Mouse (Mus musculus): ENCODE results near the gene Hspg2. TPM values are rescaled to one million over a fixed set of nuclear protein-coding genes. Genes with fewer than 3 reads are reported as not detected.

Hspg2 gene
- total RNA-seq, 2 experiments from 2014 or later = 105 to 107 TPM

DNA sequence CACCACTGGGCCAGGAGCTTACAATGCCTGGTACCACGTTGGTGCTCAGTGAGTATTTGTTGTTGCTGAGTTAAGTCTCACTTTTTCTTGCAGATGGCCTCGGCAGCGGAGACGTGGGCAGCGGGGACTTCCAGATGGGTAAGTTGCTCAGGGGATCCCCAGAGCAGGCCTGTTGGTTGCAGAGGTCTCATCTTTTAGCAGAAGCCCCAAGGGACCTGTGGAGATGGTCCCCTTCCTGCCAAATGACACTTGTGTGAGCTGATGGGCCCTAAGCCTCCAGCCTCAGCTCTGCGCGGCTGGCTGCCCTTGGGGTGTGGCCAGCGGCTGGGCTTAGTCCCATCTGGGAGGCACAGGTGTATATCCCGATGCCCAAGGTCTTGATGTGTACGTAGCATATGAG lies 33.6 kb downstream of the Hspg2 start:
- no peak for DNase-seq

DNA sequence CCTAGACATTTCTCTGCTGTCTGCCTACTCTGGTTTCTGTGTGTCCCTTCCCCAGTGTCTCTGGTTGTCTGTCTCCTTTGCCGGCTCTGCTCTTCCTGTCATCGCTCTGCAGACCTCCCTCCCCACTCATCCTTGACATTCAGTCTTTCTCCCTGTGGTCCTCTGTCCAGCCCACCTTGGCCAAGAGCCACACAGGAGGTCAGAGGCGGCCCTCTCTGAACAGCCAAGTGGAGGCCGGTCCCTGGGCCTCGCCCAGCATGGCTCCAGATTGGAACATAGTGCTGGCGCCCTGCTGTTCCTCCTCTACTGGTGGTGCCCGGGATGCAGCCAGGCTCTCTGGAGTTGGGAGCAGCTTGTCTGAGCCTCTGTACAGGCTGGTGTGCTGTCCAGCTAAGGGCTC lies 34.2 kb downstream of the Hspg2 start:
- DNase-seq = no peak

DNA sequence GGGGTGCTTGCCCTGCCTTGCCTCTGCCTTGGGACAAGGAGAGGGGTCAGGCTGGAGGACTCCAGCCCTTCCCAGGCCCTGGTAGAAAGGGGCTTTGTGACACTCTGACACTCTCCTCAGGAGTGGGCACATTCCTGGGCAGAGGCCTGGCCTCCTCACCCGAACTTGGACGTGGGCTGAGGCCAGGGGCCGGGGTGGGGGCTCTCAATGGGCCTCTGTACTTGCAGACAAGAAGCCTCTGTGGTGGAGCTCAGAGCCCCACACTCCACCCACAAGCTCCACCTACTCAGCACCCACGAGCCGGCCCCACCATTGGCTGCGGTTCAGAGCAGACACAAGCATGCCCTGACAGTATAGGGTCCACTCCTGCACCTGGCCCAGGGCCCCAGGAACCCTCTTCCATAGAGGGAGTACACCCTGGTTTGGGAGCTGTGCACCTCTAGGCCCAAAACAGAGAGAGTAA lies 35.0 kb downstream of the Hspg2 start:
- no peak for DNase-seq

DNA sequence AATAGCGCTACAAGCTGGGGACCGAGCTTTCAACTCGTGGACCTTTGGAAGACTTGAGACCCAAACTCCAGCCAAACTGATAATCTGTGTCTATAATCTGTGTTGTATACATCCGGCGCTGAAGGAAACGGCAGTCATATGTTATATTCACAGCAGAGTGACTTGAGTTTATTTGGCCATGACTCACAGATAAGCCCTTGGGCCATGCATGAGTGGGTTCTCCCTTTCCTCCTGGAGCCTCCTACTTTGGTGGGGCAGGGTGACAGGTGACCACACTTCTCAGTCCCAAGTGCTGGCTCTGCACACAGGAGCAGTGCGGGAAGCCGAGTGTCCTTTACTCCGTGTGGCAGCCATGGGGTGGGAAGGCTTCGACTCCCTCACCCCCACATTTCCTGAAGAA lies 38.1 kb downstream of the Hspg2 start:
- DNase-seq = no peak

DNA sequence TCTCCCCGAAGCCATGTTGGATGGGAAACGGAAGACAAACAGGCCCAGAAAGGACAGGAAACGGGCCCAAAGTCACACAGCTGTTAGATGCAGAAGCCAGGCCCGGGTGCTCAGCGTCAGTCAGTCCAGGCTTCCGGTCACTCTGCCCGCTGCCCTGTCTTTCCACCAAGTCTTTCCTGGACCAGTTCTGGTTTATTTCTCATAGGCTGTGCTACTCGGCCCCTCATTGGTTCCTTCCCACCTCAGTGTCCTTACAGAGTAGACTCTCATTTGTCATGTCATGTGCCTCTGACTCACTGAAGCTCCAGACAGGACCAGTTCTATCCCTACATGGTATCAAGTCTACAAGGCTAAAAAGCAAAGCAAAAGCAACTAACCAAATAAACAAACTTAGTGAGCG lies 41.0 kb downstream of the Hspg2 start:
- DNase-seq = no peak

DNA sequence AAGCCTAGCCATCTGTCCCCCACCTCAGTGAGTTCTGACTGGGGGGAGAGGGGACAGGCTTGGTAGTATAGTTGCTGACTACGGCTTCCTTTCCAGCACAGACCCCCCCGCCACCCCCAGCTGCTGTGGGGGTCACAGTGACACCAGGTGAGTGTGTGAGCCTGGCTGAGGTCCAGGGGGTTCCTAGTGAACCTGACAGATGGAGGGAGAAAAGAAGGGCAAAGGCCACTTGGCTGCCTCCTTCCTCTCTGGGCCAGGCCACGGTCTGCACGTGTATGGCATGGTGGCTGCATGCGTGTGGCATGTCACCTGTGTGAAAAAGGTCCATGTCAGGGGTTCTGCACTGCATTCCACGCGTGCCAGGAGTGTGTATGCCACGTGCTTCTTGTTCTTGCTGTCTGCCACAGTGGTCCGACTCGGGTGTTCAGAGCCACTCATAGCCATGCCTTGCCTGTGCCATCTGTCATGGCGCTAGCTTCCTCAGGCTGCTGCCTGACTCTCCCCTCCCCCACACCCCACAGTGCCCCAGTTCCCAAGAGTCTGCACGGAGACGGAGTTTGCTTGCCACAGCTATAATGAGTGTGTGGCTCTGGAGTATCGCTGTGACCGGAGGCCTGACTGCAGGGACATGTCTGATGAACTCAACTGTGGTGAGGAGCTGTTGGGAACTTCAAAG lies 41.6 kb downstream of the Hspg2 start:
- no peak for DNase-seq

DNA sequence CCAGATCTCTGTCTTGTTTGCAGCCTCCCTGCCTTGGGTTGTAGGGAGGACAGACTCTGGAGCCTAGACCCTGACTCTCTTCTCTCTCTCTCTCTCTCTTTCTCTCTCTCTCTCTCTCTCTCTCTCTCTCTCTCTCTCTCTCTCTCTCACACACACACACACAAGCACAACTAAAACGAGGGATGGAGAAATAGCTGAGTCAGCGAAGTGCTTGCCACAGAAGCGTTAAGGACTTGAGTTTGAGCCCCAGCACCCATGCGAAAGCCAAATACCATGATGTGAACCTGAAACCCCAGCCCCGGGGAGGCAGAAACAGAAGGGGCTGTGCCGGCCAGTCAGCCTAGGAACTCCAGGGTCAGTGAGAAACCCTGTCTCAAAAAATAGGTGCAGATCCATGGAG lies 44.3 kb downstream of the Hspg2 start:
- no peak for DNase-seq

DNA sequence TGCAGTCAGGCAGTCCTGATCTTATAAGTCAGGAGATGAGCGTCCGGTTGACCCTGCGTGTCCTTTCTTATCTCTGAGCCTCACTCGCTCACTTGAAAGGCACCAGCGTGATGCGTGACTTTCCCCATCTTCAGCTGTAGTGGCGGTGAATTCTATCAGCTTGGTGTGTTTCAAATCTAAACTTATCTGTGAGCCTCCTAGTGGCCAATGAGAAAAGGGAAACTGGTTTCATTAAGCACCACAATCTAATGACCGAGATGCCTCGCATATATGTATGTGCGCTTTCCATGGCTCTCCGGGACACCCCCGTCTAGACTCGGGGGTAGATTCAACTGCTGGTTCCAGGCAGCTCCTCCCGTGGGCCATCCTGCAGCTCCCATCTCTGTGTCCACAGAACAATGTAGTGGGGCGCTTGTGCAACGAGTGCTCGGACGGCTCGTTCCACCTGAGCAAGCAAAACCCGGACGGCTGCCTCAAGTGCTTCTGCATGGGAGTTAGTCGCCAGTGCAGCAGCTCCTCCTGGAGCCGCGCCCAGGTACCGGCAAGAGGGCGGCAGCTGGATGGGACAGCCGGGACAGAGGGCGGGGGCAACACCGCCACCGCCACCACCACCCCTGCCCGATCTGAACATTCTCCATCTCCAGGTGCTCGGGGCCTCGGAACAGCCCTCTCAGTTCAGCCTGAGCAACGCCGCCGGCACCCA lies 49.6 kb downstream of the Hspg2 start:
- DNase-seq = no peak

DNA sequence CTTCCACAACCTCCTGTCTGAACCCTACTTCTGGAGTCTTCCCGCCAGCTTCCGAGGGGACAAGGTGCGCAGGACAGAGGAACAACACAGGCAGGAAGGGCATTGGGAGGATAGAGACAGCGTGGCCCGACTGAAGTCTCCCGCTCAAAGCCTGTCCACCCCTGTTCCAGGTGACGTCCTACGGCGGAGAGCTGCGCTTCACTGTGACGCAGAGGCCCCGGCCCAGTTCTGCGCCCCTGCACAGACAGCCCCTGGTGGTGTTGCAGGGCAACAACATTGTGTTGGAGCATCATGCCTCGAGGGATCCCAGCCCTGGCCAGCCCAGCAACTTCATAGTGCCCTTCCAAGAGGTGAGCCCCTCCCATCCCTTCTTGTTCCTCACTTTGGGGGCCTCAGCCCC lies 50.2 kb downstream of the Hspg2 start:
- DNase-seq = no peak

DNA sequence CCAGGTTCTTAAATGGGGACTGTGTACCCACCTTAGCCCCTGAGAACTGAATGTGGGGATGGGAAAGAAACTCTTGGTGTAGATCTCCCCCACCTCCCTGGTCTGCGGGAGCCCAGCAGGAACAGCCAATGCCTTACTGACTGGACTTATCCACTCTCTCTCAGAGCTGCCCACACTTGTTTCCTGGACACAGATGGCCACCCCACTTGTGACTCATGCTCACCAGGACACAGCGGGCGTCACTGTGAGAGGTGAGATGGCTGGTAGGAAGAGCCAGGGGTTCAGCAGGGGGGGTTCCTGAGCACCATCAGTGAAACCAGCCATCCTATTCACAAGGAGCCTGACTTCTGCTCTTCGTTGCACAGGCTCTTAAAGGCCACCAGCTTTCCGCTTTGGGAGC lies 51.8 kb downstream of the Hspg2 start:
- DNase-seq = no peak

DNA sequence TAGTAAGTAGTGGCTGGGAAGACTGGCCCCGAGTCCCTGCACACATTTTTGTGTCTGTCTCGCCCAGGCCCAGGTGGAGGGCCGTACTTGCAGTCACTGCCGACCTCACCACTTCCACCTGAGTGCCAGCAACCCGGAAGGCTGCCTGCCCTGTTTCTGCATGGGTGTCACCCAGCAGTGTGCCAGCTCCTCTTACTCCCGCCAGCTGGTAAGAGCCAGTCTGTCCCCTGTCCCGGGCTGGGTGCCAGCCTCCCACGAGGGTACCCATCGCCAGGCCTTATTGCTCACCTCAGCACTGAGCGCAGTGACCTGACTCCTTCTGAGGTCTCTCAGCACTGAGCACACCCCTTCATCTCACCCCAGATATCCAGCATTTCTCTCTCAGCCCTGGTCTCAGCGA lies 53.4 kb downstream of the Hspg2 start:
- peak; percentile 34 for DNase-seq

DNA sequence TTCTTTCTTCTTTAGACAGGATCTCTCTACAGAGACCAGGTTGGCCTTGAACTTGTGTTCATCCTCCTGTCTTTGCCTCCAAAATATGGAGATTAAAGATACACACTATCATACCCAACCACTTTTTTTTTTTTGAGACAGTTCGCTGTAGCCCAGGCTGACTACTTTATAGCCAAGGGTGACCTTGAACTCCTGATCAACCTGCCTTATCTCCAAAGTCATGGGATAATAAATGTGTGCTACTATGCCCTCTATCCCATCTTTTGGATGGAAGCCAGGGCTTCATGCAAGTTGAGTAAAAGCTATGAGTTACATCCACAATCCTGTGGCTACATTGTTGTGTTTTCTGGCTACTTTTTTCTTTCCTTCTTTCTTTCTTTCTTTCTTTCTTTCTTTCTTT lies 56.9 kb downstream of the Hspg2 start:
- DNase-seq = no peak

DNA sequence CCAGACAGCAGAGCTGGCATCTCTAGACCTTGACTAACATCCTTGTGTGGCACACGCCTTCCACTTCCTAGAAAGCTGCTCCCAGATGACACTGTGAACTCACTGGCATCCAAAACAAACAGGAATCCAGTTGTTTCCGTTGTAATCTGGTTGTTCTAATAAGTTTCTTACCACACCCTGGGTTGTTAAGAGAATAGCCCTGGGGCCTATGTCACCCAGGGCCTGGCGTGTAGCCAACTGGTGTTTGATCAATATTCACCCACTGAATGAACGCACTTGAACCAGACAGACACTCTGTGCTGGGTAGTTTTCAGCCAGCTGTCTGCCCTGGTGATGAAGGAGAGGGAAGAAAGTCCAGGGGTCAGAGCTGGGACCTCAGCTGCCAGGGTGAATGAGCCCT lies 58.8 kb downstream of the Hspg2 start:
- DNase-seq = no peak

DNA sequence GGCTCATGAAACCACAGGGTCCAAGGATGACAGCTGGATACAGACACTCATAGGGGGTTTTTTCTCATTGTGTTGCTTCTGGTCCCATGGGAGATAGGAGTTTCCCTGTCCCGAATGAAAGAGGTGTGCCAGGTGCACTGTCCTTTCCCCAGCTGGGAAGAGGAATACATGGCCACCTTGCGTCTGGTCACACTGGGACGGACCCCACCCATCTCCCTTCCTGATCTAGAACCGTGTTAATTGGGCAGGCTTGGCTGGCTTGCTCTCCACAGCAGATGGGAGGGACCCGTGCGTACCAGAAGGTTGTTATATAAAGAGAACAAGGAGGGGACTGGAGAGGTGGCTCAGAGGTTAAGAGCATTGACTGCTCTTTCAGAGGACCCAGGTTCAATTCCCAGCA lies 59.3 kb downstream of the Hspg2 start:
- peak; percentile 35 for DNase-seq

DNA sequence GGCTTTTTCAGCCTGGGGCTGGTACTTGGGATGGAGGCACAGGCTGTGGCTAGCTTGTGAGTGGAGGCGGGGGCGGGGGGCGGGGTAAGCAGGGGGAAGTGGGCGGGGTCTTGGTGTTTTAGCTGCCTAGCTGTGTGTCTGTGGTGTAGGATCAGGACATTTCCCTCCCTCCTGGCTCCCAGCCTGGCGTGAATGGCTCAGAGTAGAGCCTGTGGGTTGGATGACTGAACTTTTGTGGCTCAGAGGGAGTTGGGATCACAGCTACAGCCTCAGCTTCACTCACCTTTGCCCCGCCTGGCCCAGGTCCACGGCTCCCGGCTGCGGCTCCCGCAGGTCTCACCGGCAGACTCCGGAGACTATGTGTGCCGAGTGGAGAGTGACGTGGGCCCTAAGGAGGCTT lies 71.8 kb downstream of the Hspg2 start:
- DNase-seq = no peak

DNA sequence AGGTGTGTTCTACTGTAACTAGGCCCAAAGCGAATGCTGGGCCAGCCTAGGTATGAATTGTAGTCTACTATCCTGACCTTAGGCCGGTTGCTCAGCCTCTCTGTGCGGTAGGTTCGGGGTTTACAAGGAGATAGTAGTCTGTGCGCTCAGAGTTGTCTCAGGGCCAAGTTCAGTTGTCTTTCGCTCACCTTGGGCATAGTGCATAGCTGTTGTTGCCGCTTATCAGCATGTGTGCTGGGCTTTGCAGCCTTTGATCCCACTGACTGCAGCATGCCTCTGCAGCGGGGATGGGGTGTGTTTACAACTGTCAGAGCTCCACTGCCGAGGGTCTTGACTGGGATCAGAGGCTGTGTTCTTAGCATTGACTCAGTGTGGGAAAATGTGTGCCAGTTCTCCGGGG lies 74.4 kb downstream of the Hspg2 start:
- DNase-seq = no peak

DNA sequence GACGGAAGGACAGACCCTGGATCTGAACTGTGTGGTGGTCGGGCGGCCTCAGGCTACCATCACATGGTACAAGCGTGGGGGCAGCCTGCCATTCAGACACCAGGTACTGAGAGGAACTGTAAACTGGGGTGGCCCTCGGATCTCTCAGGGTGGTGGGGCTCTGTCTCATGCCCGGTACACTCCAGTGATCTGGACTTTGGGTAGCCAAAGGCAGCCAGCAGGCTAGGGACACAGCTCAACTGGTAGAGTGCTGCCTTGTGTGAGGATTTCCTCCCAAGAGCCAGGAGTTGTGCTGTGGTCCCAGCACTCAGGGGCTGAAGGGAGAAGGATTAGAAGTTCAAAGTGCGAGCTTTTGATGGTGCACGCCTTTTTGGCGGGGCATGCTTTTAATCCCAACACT lies 77.0 kb downstream of the Hspg2 start:
- DNase-seq = no peak

DNA sequence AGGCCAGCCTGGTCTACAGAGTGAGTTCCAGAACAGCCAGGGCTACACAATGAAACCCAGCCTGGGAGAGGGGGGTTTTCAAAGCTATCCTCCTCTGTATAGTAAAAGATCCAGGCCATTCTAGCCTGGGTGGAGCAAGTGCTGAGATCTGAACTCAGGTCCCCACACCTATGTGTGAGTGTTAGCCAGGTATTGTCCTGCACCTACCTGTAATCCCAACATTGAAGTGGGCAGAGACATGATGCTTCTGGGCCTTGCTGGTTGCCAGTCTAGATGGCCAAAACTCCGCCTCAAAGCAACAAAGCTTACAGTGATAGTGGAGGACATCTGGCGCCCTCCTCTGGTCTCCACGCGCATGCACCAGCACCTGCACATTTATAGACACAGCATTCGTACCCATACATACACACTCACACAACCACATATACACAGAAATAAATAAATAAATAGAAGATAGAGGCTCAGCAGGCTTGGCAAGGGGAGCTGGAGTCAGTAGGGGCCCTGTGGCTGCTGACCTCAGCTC lies 77.5 kb downstream of the Hspg2 start:
- no peak for DNase-seq

DNA sequence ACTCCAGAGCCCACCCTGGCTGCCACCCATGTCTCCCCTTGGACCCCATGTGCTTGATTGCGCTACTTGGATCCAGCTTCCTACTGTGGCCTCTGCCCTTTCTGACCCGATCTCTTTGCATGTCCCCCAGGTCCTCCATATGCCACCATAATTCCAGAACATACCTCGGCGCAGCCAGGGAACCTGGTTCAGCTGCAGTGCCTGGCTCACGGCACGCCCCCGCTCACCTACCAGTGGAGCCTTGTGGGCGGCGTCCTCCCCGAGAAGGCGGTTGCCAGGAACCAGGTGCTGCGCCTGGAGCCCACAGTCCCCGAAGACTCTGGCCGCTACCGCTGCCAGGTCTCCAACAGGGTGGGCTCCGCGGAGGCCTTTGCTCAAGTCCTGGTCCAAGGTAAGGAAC lies 84.9 kb downstream of the Hspg2 start:
- DNase-seq = no peak

DNA sequence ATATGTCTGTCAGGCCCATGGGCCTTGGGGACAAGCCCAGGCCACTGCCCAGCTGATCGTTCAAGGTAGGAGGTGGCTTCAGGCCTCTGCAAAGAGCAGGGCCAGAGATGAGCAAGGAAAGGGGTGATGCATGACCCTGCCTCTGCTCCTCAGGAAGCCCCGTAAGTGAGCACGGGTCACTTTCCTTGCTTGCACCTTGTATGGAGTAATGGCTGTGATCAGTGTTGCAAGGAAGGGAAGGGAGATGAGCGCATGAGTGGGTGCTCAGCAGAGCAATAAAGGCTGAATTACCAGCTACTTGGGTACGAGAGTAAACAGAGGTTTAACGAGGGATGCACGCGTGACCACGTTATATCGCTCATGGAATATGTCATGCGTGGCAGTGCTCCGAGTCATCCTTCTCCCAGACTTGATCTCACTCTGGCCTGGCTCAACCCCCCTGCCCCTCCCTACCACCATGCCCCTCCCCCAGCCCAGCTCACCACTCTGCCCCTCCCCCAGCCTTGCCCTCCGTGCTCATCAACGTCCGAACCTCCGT lies 88.2 kb downstream of the Hspg2 start:
- no peak for DNase-seq

DNA sequence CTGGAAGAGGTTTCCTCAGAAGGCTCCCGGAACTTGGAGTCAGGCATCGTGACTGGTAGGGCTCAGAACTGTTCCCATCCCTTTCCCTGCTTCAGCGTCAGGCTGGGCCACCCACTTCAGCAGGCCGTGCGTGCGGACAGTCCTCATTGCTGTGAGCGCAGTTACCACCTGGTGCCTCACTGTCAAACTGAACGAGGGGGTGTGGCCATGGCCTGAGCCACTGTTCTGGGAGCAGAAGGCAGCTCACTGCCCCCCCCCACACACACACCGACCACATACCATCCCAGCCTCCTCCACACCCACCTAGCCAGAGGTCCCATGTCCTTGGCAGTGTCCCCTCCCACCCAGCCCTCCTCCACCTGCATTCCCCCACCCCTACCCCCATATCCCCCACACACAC lies 101.3 kb downstream of the Hspg2 start:
- no peak for DNase-seq

DNA sequence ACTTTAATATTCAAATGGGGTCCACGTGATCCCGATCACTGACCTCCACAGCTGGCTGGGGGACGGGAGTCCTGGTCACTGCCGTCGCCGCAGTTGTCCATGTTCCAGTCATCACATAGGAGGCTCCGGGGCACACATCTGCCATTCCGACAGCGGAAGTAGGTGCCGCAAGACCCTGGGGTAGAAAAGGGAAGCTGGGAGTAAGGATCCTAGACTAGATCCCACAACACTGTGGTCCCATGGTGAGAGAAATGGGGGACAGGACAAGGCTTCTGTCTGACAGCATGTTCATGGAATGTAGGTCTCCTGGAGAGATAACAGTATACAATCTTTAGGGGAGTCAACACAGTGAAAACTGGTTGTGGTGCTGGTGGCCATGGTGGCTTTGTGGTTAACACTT lies 105.9 kb downstream of the Hspg2 start, which contains the start of gene Ldlrad2:
Gene Ldlrad2, minus strand, starts transcription at position 101 of the 400 bp plus-strand sequence.
- DNase-seq = no peak

DNA sequence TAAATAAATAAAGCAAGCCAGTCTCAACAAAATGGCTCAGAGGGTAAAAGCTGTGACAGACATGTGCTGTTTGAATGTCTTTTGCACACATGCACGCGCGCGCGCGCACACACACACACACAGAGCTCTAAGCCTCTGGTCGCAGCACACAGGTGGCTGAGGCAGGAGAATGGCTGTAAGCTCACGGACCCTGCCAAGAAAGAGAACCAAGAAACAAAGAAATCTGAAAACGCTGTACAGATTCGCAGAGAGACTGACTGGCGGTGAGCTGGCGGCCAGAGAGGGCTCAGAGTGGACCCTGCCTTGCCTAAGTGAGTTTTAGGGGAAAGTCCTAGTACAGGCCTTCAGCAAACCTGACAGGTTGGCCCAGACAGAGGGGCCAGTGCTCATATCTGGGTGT lies 108.9 kb downstream of the Hspg2 start:
- DNase-seq = no peak
